Mouse (Mus musculus): ENCODE results near the gene Gm10487.
"Not testable (repeated sequence)": the region's sequence is repeated elsewhere in the genome, so short reads cannot be mapped to it uniquely, and the experiment has no call there.

The Gm10487 gene

GRCm38 (mm10) chrX:30843369-30843768, at the start of gene Gm10487:
TSS of gene Gm10487 (minus strand) at chrX:30843469.
- DNase-seq (ENCODE audit: low read depth, low spot score) = not testable (repeated sequence)

All from retina, postnatal 7 days (tissue).